Mouse (Mus musculus) lung, postnatal 0 days (tissue): ENCODE data around the gene Dgkb. TPM values are rescaled to one million over a fixed set of nuclear protein-coding genes. Genes with fewer than 3 reads are reported as not detected.

ENCODE experiments used
- ATAC-seq: fragments of 200-750 bp; cut with Nextera tagmentation; 2 replicates; pipeline ENCODE4 v1.8.0; 2017; ENCODE audit warnings: moderate library complexity
- DNase-seq: peaks from one replicate; pipeline ENCODE4 v3.0.0-alpha.2; 2016; ENCODE audit warnings: low spot score
- H3K27ac ChIP-seq: fragments of 300-500 bp; sonication (generic); 2 replicates; pipeline ENCODE4 v1.5.1; 2014; ENCODE audit warnings: antibody characterized with exemption, mild to moderate bottlenecking, low read length, mixed read lengths
- H3K27me3 ChIP-seq: fragments of 300-500 bp; sonication (generic); replicated peaks from 2 replicates; pipeline ENCODE4 v1.6.1; 2014; ENCODE audit warnings: low read length, mixed read lengths; ENCODE audit not compliant: insufficient read depth
- H3K36me3 ChIP-seq: fragments of 300-500 bp; sonication (generic); 2 replicates; pipeline ENCODE4 v1.6.1; 2014; ENCODE audit warnings: low read length, mixed read lengths; ENCODE audit not compliant: insufficient read depth
- H3K4me1 ChIP-seq: fragments of 300-500 bp; sonication (generic); 2 replicates; pipeline ENCODE4 v1.6.1; 2014; ENCODE audit warnings: antibody characterized with exemption, low read depth, low read length, mixed read lengths; ENCODE audit not compliant: insufficient read depth
- H3K4me2 ChIP-seq: fragments of 300-500 bp; sonication (generic); replicated peaks from 2 replicates; pipeline ENCODE4 v1.6.1; 2014; ENCODE audit warnings: low read depth, mild to moderate bottlenecking, low read length, moderate library complexity, mixed read lengths
- H3K4me3 ChIP-seq: fragments of 300-500 bp; sonication (generic); 2 replicates; pipeline ENCODE4 v1.5.1; 2014; ENCODE audit warnings: low read depth, low read length
- H3K9ac ChIP-seq: fragments of 300-500 bp; sonication (generic); replicated peaks from 2 replicates; pipeline ENCODE4 v1.6.1; 2014; ENCODE audit warnings: low read depth, mild to moderate bottlenecking
- H3K9me3 ChIP-seq: fragments of 300-500 bp; sonication (generic); 2 replicates; pipeline ENCODE4 v1.6.1; 2016; ENCODE audit warnings: low read length, mixed read lengths
- CTCF ChIP-seq: IDR thresholded peaks from 2 replicates; pipeline ENCODE4 v1.5.1; 2016; ENCODE audit warnings: antibody characterized with exemption, mild to moderate bottlenecking
- EP300 ChIP-seq: IDR thresholded peaks from 2 replicates; pipeline ENCODE4 v1.6.1; 2016; ENCODE audit warnings: antibody characterized with exemption, mild to moderate bottlenecking, control low read depth
- WGBS: fragments of 180-500 bp; shearing (Covaris S2); extraction: QIAGEN DNeasy Blood & Tissue Kit; methylation state at CpG from one replicate; pipeline ENCODE4 v1.1.7; 2014; 5-methylcytosine and 5-hydroxymethylcytosine counted together
- polyA plus RNA-seq: library from polyadenylated mRNA; unstranded; fragments of >200 nt; fragmentation: Nextera tagmentation; extraction: Ambion mirVana; gene quantifications from 2 replicates; pipeline ENCODE4 v1.2.1, GENCODE M21; 2015

The Dgkb gene
- polyA plus RNA-seq = 3.5 and 4.8 TPM in 2 replicates

GRCm38 (mm10) chr12:37817426-37817825 lies at the start of gene Dgkb:
Gene Dgkb, plus strand, starts transcription at chr12:37817726.
- no peaks in the 10 kb centered on the region for H3K27me3 ChIP-seq
- no peak for TF ChIP-seq CTCF
- no peak for TF ChIP-seq EP300
- no peaks in the 10 kb centered on the region for H3K9me3 ChIP-seq
- no peak within 1 kb of the TSS for H3K4me2 ChIP-seq
- 70% methylated on average over 3 of the region's 3 CpGs for WGBS
- H3K4me1 ChIP-seq = no peaks in the 10 kb centered on the region
- H3K9ac ChIP-seq = no peak within 1 kb of the TSS
- no peak for DNase-seq
- ATAC-seq = no peak
- H3K36me3 ChIP-seq = no peaks in the 10 kb centered on the region
- no peak within 1 kb of the TSS for H3K27ac ChIP-seq
- no peak within 1 kb of the TSS for H3K4me3 ChIP-seq

- no peak for DNase-seq
- no peak overlapping the region for H3K4me3 ChIP-seq
- H3K9ac ChIP-seq = no peak overlapping the region
- no peak for TF ChIP-seq EP300
- no peak for TF ChIP-seq CTCF
- H3K36me3 ChIP-seq = no peaks in the 10 kb centered on the region
- H3K27me3 ChIP-seq = no peaks in the 10 kb centered on the region
- H3K9me3 ChIP-seq = no peaks in the 10 kb centered on the region
- ATAC-seq = no peak
- no peaks in the 10 kb centered on the region for H3K4me1 ChIP-seq
- no peak overlapping the region for H3K4me2 ChIP-seq
- WGBS = 76% methylated on average over 1 of the region's 1 CpGs
- H3K27ac ChIP-seq = no peak overlapping the region
Measured at GRCm38 (mm10) chr12:37769844-37770243, 47.7 kb upstream of the Dgkb start.

DNA sequence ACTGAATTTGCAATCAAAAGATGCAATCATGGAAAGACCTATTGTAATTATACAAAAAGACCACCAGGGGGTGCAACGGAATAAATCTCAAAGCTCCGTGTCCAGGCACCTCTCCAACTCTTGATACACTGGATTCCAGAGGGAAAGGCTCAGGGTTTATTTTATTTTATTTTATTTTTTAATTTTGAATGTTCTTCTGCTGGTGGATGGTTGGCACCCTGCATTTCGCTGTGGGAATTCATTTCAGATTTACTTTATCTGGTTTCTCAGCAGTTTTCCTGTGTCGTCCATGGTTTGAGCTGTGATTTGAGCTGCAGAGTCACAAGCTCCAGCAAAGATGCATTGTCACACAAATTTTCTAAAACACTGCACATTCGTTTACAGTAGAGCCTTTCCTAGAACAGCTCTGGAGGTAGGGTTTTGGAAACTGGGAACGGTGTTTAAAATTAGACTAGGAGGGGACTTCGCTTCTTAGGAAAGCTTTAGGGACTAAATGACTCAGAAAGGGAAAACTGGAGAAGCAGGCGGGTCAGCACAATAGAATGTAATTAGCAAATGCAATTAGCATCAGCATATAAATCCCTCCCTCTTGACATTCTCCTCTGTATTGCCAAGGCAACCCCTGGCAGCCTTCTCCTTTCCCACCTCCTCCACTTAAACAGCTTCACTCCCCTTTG lies 43.7 kb upstream of the Dgkb start:
- Histone ChIP-seq H3K4me2 (no peak overlapping the region), H3K4me1 (no peaks in the 10 kb centered on the region), H3K9ac (no peak overlapping the region), H3K4me3 (no peak overlapping the region), H3K27me3 (no peaks in the 10 kb centered on the region), H3K9me3 (no peaks in the 10 kb centered on the region), H3K27ac (no peak overlapping the region), H3K36me3 (no peaks in the 10 kb centered on the region)
- 25% methylated on average over 8 of the region's 8 CpGs for WGBS
- DNase-seq (peak; percentile 81), ATAC-seq (no peak)
- TF ChIP-seq CTCF (peak; percentile 67), EP300 (no peak)

DNA sequence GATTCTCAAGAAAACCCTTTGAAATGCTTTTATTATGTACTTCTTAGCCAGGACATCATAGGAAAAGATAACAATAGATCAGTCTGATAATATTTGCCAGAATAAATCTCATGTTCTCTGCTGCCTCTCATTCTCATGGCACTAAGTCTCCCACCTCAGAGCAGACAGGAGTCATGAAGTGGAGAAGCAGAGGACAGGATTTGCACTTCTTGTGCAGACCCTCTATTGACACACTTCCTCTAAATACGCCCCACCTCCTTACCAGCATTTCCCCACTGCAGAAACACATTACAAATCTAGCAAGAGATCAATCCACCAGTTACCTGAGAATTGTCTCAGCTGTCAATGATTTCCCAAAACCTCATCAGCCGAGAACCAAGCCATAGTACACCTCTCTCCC lies 42.9 kb upstream of the Dgkb start:
- no peak for DNase-seq
- no peak overlapping the region for H3K4me2 ChIP-seq
- no peak overlapping the region for H3K9ac ChIP-seq
- no peaks in the 10 kb centered on the region for H3K9me3 ChIP-seq
- no peak overlapping the region for H3K4me3 ChIP-seq
- TF ChIP-seq CTCF (no peak), EP300 (no peak)
- no peak for ATAC-seq
- H3K27ac ChIP-seq = no peak overlapping the region
- WGBS = 55% methylated on average over 2 of the region's 2 CpGs
- H3K27me3 ChIP-seq = no peaks in the 10 kb centered on the region
- no peaks in the 10 kb centered on the region for H3K4me1 ChIP-seq
- no peaks in the 10 kb centered on the region for H3K36me3 ChIP-seq

GRCm38 (mm10) chr12:37796265-37796928 lies 21.1 kb upstream of the Dgkb start:
- DNase-seq = no peak
- Histone ChIP-seq H3K9me3 (no peaks in the 10 kb centered on the region), H3K36me3 (no peaks in the 10 kb centered on the region), H3K9ac (no peak overlapping the region), H3K27me3 (no peaks in the 10 kb centered on the region), H3K27ac (no peak overlapping the region), H3K4me3 (no peak overlapping the region), H3K4me2 (no peak overlapping the region), H3K4me1 (no peaks in the 10 kb centered on the region)
- ATAC-seq = no peak
- TF ChIP-seq CTCF = no peak
- TF ChIP-seq EP300 = no peak
- WGBS = 86% methylated on average over 4 of the region's 4 CpGs

DNA sequence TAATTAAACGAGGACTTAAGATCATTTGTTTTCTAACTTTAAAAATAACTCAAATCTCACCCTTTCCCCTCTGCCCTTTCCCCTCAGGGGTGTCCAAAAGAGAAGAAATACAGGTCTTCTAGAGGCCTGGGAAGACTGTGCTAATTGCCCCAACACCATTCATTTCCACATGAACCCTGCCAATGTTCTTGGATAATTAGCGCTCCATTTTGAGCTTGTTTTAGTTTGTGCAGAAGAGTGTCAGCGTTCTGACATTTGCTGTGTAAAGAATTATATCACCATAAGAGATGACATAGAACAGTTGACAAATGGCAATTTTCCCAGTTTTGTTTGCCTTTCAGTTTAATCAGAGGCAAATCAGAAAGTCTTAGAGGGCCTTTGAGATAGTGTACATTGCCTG lies 3.4 kb upstream of the Dgkb start:
- ATAC-seq = no peak
- H3K4me2 ChIP-seq = no peak overlapping the region
- WGBS = 80% methylated on average over 3 of the region's 3 CpGs
- no peak overlapping the region for H3K9ac ChIP-seq
- no peak overlapping the region for H3K27ac ChIP-seq
- TF ChIP-seq EP300 = no peak
- TF ChIP-seq CTCF = no peak
- no peak overlapping the region for H3K4me3 ChIP-seq
- H3K36me3 ChIP-seq = no peaks in the 10 kb centered on the region
- no peaks in the 10 kb centered on the region for H3K4me1 ChIP-seq
- DNase-seq = no peak
- H3K27me3 ChIP-seq = no peaks in the 10 kb centered on the region
- no peaks in the 10 kb centered on the region for H3K9me3 ChIP-seq
